Mouse (Mus musculus) megakaryocyte-erythroid progenitor cell, adult 5-6 weeks (primary cell): Measurements from ENCODE around the gene Alyref. TPM values are rescaled to one million over a fixed set of nuclear protein-coding genes. Genes with fewer than 3 reads are reported as not detected.
"Not testable (repeated sequence)": the region's sequence is repeated elsewhere in the genome, so short reads cannot be mapped to it uniquely, and the experiment has no call there.

Source experiments
- ATAC-seq: replicated peaks from 2 replicates; pipeline ENCODE4 v1.8.0; 2016; ENCODE audit warnings: mild to moderate bottlenecking, inconsistent platforms; ENCODE audit not compliant: severe bottlenecking, poor library complexity, low FRiP score, low TSS enrichment
- total RNA-seq, 2 experiments: library from RNA; stranded (forward) in 1 of 2; stranded (reverse) in 1 of 2; fragments of 200-1000, 215-1000 nt in 1 of 2; fragments of >200 nt in 1 of 2; fragmentation: Nextera tagmentation in 1 of 2; gene quantifications; 2 replicates each; pipeline ENCODE4 v1.2.3; 2014 to 2017

Gene Alyref
- total RNA-seq, 2 experiments from 2014 or later, result 157 to 208 TPM

GRCm38 (mm10) chr11:120577211-120578023, 20.7 kb downstream of the Alyref start:
- no peak for ATAC-seq

GRCm38 (mm10) chr11:120576365-120576981, 21.7 kb downstream of the Alyref start:
- no peak for ATAC-seq

- no peak for ATAC-seq
Measured at GRCm38 (mm10) chr11:120575940-120576339, 22.2 kb downstream of the Alyref start.

DNA sequence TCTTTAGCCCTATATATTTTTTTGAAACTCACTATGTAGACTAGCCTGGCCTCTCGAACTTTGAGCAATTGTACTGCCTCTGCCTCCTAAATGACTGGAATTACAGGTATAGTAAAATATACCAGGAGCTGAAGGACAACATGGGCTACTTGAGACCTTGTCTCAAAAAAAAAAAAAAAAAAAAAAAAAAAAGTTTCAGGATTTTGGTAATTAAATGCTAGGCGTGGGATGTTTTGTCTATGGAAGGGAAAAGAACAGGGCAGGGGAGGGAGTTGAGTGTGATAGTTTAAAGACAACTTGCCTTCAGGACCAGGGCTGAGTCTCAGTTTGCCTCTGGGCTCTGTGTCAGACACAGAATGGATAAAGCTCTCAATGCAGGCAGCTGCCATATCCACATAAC, 23.1 kb downstream of the Alyref start:
- ATAC-seq, result no peak

- no peak for ATAC-seq
Measured at GRCm38 (mm10) chr11:120574278-120574600, 23.9 kb downstream of the Alyref start.

GRCm38 (mm10) chr11:120573585-120574277, 24.4 kb downstream of the Alyref start:
- ATAC-seq, result no peak

DNA sequence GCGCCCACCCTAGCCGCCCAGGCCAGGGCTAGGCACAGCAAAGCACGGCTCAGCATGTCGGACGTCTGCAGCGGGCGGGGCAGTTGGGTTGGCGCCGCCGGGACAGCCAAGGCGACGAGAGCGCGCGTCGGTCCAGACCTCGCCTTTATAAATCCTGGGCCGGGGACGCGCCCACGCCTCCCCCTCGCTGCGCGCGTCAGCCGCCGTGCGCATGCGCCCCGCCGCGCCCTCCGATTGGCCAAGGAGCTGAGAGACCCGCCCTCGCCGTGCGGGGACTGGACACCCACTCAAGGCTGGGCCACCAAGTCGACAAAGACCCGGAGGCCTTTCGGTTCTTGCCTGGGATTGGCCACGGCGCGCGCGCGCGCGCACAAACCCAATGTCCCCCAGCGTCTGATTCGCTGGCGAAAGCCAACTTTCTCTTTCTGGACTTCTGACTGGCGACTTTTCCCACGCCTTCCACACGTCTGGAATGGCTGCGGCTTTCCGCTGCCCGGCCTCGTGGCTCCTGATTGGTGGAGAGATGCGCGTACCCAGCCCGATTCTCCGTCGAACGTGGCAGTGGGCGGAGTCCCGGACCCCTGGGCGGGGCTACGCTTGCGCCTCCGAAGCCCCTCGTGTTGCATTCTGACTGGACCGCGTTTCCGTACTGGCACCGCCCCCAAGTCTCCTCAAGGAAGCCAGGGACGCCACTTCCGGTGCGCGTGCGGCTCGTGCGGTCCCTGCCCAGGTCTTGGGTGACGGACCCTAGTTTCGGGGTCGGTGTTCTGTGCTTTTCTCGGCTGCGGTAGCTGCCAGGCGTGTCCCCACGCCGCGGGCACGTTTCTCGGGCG, 25.2 kb downstream of the Alyref start, which contains the start of gene P4hb:
TSS of gene P4hb (minus strand) at position 502 of the 833 bp plus-strand sequence.
- ATAC-seq, result peak; percentile 87

DNA sequence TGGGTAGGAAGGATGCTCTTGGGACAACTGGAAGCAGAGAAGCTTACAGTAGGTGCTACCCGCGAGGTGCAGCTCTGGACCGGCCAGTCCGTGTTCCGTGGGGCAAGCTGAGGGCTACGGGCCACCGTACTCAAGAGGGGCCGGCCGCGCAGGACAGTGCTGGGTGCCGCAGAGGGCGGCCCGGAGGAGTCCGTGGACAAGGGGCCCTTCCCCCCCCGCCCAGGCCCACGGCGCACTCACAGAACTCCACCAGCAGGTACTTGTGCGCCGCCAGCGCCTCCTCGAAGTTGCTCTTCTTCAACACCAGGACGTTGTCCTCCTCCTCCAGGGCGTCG, 25.8 kb downstream of the Alyref start:
- no peak for ATAC-seq

DNA sequence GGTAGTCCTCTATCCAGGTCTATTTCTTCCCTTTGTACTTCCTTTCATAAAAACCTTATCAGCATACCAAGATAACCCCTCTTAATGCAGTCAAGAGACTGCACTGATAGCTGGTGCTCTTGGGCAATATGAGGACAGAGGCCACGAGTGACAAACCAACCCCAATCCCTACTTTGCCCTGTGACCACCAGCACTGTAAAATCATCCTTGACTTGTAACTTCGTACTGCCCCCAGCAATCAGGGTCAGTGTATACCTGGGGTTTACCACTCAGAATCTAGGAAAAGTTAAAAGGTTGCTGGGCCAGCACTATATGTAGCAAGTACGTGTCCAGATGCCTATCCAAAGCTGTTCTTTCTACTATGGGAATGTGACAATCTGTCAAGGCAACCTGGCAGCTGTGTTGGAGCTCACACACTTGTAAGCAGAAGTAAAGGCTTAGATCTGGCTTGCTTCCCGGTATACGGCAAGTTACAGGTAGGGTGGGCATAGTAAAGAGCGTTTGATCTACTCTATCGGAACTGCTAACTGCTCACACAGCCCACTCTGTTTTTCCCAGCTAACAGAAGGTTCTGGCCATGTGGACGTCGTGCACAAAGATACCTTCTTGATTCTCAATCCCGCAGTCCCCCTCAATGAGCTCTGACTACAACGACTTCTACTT, 26.3 kb downstream of the Alyref start:
- ATAC-seq, result no peak

DNA sequence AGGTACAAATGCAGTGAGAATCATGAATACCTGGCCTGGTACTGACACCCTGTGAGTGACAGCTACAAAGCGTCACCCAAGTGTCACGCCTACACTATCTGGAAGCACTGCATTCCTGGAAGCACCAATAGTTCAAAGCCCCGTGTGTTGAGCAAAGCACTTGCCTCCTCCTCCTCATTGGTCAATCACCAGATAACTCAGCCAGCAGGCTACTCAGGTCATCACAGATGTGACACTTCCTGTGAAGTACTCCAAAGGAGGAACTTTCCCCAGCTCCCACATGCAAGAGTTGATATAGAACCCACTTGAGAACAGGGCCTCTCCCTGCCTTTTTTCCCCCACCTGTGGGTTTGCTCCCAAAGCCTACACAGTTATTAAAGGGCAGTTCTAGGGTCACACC, 27.0 kb downstream of the Alyref start:
- no peak for ATAC-seq

DNA sequence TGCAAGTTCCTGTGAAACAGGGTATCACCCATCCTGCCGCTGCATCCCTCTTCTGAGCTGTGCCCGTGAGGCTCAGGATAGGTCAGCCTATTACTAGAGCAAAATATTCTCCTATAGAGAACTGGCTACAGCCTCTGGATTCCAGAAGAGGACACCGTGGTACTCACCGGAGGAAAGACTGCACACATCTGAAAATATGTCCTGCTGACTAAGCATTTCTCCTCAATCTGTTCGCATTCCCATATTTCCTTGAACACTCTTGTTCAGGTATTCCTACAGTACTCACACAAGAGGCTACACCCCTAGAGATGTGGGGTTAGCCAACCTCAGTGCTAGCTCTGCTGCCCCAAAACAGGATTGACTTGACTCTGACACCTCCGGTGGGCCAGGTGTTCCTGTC, 29.8 kb downstream of the Alyref start:
- ATAC-seq, result no peak

DNA sequence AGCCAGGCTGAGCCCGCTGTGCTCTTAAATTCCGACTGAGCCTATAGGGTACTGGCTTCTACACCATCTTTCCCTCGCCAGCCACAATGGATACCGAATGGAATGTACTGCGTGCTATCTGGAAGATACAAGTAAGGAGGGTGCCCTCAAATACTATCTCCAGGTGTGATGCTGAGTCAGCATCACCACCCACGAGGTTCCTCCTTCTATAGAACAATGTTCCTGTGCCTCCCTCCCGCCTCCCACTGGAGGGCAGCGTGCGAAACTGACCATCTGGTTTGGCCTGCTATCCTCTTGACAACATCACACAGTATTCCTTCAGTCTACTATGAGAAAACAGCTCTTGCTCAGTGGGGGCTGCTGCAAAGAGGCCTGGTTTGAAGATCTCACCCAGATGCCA, 33.1 kb downstream of the Alyref start:
- ATAC-seq, result no peak

- ATAC-seq, result no peak
Measured at GRCm38 (mm10) chr11:120562949-120563348, 35.2 kb downstream of the Alyref start.

- ATAC-seq, result no peak
Measured at GRCm38 (mm10) chr11:120560952-120561728, 37.0 kb downstream of the Alyref start.

- not testable (repeated sequence) for ATAC-seq
Measured at GRCm38 (mm10) chr11:120558843-120559242, 39.3 kb downstream of the Alyref start.

GRCm38 (mm10) chr11:120555260-120555659, 42.9 kb downstream of the Alyref start:
- 0 out of 2 replicates have a peak, but pooled peaks have one; percentile 22 for ATAC-seq

- ATAC-seq, result no peak
Measured at GRCm38 (mm10) chr11:120554834-120555233, 43.3 kb downstream of the Alyref start.

DNA sequence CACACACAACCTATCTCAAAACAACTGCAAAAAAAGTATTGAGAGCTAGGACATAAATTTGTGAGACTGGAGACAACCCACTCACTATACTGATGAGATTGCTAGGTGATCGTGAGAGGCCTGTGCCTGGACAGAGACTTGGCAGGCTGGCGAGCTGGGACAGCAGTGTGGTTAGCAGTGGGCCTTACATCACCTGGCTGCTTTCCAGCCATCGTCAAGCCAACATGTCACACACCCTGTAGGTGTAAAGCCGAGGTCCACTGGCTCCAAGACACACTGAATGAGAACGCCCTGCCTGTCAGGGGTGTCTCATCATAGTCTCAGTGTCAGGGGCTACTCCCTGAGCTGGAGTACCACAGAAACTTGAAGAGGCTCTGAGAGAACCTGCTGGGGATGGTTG, 45.4 kb downstream of the Alyref start:
- no peak for ATAC-seq
